Mouse (Mus musculus) mammary gland, adult 2 months (tissue): Measurements from ENCODE around the gene Barhl1. TPM values are rescaled to one million over a fixed set of nuclear protein-coding genes. Genes with fewer than 3 reads are reported as not detected.

Experiments used
- polyA plus RNA-seq: library from polyadenylated mRNA; depleted of rRNA; stranded (reverse); fragments of >200 nt; gene quantifications from 2 replicates; pipeline ENCODE4 v1.2.3, GENCODE M21; 2012; ENCODE audit warnings: low replicate concordance; rRNA removed

The Barhl1 gene
- 0.11 TPM in 1 of 2 replicates, not detected in the other for polyA plus RNA-seq

DNA sequence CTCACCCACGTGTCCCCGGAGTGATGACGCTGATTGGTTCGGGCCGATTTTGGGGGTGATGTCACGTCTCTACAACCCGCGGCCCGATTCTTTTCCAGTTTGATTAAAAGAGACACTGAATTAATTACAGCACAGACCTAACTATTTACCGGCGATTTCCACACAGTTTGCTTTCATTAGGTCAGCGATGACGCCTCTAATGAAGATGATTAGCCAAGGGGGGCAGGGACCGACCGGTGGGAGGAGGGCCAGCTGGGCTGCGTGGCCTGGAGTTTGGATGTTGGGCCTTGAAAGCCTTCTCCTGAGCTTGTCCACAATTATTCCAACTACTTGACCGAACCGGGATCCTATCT is at the start of gene Barhl1:
Gene Barhl1 (minus strand): TSS at position 156 of the 353 bp plus-strand sequence.

Other genes starting within 250 kb of the Barhl1 start
- gene Spaca9, start 216.9 kb downstream of the Barhl1 start, polyA plus RNA-seq = 1.6 and 2.7 TPM in 2 replicates
- gene Ak8, start 216.5 kb downstream of the Barhl1 start, polyA plus RNA-seq = 0.73 and 1.3 TPM in 2 replicates
- gene Gtf3c4, start 76.3 kb downstream of the Barhl1 start, polyA plus RNA-seq = 9.9 and 10.4 TPM in 2 replicates
- gene Ddx31, start 76.3 kb downstream of the Barhl1 start, polyA plus RNA-seq = 4.4 and 4.9 TPM in 2 replicates
- gene Cfap77, start 138.4 kb upstream of the Barhl1 start, polyA plus RNA-seq = 0.26 and 0.68 TPM in 2 replicates
- gene Ttf1, start 143.6 kb upstream of the Barhl1 start, polyA plus RNA-seq = 4.9 and 9.9 TPM in 2 replicates
- 6.6 and 10.5 TPM in 2 replicates for gene Setx, start 207.5 kb upstream of the Barhl1 start, polyA plus RNA-seq